Mouse (Mus musculus): Measurements from ENCODE around the gene 2900092C05Rik.

DNA sequence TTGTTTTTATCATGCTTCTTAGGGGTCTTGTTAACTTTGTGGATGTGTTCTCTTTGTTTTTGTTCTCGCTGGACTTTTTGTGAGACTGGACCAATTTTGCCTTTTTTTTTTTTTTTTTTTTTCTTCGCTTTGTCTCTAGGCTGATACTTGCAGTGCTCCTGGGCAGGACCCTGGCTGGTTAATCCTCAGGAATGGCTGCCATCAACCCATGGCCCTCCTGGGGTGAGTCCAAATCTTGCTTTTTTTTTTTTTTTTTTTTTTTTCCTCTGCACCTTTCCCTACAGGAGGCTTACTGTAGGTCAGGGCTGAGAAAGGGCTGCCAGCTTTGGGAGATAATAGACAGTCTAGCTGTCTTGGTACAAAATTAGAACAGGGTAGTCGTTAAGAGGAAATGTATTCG is 32.8 kb upstream of the 2900092C05Rik start:
- no peak for TF ChIP-seq POLR2A (IDR thresholded peaks at IDR 0.05; ENCODE audit: insufficient read depth, low read depth, low read length)
- no peak for TF ChIP-seq CTCF (IDR thresholded peaks at IDR 0.05)
- TF ChIP-seq EP300 (IDR thresholded peaks at IDR 0.05; ENCODE audit: insufficient read depth, low read depth, low read length), result no peak

Data from heart, adult 2 months (tissue).